Mouse (Mus musculus): ENCODE results near the gene Sppl2b.

DNA sequence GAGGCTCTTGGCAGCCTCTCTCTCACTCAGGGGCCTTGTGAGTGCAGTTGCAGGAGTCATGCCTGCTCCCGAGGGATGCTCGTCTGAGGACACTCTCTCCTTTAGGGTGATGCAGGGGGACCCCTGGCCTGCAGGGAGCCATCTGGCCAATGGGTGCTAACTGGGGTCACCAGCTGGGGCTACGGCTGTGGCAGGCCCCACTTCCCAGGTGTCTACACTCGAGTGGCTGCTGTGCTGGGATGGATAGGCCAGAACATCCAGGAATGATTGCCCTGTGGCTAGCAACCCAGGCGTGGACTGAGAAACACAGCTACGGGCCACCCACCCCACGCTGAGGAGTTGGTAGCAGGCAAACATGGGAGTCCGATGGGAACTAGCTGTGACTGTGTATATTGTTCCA lies 44.0 kb downstream of the Sppl2b start:
- TF ChIP-seq CTCF (IDR thresholded peaks at IDR 0.05; ENCODE audit: low read depth), result no peak
- TF ChIP-seq EP300 (optimal IDR thresholded peaks at IDR 0.05), result no peak

Measured in stomach, postnatal 0 days (tissue).